Mouse (Mus musculus): ENCODE results near the gene Gpr1. TPM values are rescaled to one million over a fixed set of nuclear protein-coding genes. Genes with fewer than 3 reads are reported as not detected.

Gene Gpr1
- polyA plus RNA-seq, 1 experiment from 2014 or later: 0.10 TPM

- H3K4me3 ChIP-seq (replicated peaks): no peak overlapping the region
- H3K9ac ChIP-seq: no peak overlapping the region
- H3K27me3 ChIP-seq (replicated peaks): 0 out of 2 replicates have a peak, but pooled peaks cover 5% of the 10 kb centered on the region
- WGBS: 27% methylated on average over 22 of the region's 22 CpGs
- no peaks in the 10 kb centered on the region for H3K36me3 ChIP-seq
- H3K9me3 ChIP-seq: no peaks in the 10 kb centered on the region
- H3K4me2 ChIP-seq: peak overlapping the region; percentile 27; the same call in 1 of the 2 replicates
- H3K27ac ChIP-seq: no peak overlapping the region
- 0 out of 2 replicates have a peak, but pooled peaks cover 2% of the 10 kb centered on the region for H3K4me1 ChIP-seq
- ATAC-seq (ENCODE audit: insufficient read depth, low FRiP score, low read depth): no peak
Measured at GRCm38 (mm10) chr1:63213478-63214270, 669 bp downstream of the Gpr1 start.

DNA sequence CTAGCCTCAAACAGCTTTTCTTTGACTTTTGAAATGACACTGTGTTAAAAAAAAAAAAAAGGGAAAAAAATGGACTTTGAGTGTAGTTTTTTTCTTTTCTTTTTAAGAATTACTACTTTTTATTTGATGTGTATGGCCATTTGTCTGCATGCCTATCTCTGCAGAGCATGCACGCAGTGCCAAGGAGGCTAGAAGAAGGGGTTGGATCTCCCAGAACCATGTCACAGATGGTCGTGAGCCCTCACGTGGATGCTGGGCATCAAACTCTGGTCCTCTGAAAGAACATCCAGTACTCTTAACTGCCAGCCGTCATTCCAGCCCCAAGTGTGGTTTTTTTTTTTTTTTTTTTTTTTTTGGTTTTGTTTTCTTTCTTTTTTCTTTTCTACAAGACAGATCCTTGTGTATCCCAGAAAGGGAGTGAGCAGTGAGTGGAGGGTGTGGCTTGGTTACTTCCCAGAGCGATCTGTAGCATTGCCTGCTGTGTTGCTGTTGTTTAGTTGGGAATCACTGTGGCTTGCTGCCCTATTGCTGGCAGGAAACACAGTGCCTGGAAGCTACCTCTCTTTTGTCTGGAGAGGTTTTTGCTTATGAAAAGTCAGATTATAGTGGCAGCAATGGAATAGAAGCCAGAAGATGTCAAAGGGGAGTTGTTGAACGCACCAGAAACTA, 4.3 kb downstream of the Gpr1 start:
- ATAC-seq (ENCODE audit: insufficient read depth, low FRiP score, low read depth): no peak
- no peaks in the 10 kb centered on the region for H3K9me3 ChIP-seq
- WGBS: 41% methylated on average over 6 of the region's 6 CpGs
- H3K4me2 ChIP-seq: no peak overlapping the region
- no peak overlapping the region for H3K27ac ChIP-seq
- 0 out of 2 replicates have a peak, but pooled peaks cover 5% of the 10 kb centered on the region for H3K27me3 ChIP-seq (replicated peaks)
- H3K4me1 ChIP-seq: 0 out of 2 replicates have a peak, but pooled peaks cover 2% of the 10 kb centered on the region
- H3K9ac ChIP-seq: no peak overlapping the region
- H3K4me3 ChIP-seq (replicated peaks): no peak overlapping the region
- H3K36me3 ChIP-seq: no peaks in the 10 kb centered on the region

GRCm38 (mm10) chr1:63207607-63208006, 6.7 kb downstream of the Gpr1 start:
- WGBS: 73% methylated on average over 3 of the region's 3 CpGs
- Histone ChIP-seq H3K27ac (no peak overlapping the region), H3K36me3 (no peaks in the 10 kb centered on the region), H3K4me2 (no peak overlapping the region), H3K4me1 (no peaks in the 10 kb centered on the region), H3K9me3 (no peaks in the 10 kb centered on the region), H3K27me3 (replicated peaks) (no peaks in the 10 kb centered on the region), H3K4me3 (replicated peaks) (no peak overlapping the region), H3K9ac (no peak overlapping the region)
- ATAC-seq (ENCODE audit: insufficient read depth, low FRiP score, low read depth): no peak

GRCm38 (mm10) chr1:63204660-63205394, 9.5 kb downstream of the Gpr1 start:
- H3K9ac ChIP-seq: no peak overlapping the region
- WGBS: 34% methylated on average over 7 of the region's 7 CpGs
- H3K27ac ChIP-seq: no peak overlapping the region
- no peaks in the 10 kb centered on the region for H3K4me1 ChIP-seq
- no peaks in the 10 kb centered on the region for H3K27me3 ChIP-seq (replicated peaks)
- no peaks in the 10 kb centered on the region for H3K36me3 ChIP-seq
- H3K9me3 ChIP-seq: no peaks in the 10 kb centered on the region
- no peak overlapping the region for H3K4me2 ChIP-seq
- no peak for ATAC-seq (ENCODE audit: insufficient read depth, low FRiP score, low read depth)
- no peak overlapping the region for H3K4me3 ChIP-seq (replicated peaks)

- H3K27ac ChIP-seq: no peak overlapping the region
- peak; percentile 22; the same call in 1 of the 2 replicates for ATAC-seq (ENCODE audit: insufficient read depth, low FRiP score, low read depth)
Measured at GRCm38 (mm10) chr1:63203950-63204659, 10.2 kb downstream of the Gpr1 start.

GRCm38 (mm10) chr1:63203471-63203870, 10.9 kb downstream of the Gpr1 start:
- no peak overlapping the region for H3K27ac ChIP-seq
- H3K9me3 ChIP-seq: no peaks in the 10 kb centered on the region
- no peak for ATAC-seq (ENCODE audit: insufficient read depth, low FRiP score, low read depth)
- H3K4me3 ChIP-seq (replicated peaks): no peak overlapping the region
- no peaks in the 10 kb centered on the region for H3K4me1 ChIP-seq
- no peaks in the 10 kb centered on the region for H3K27me3 ChIP-seq (replicated peaks)
- H3K36me3 ChIP-seq: no peaks in the 10 kb centered on the region
- H3K9ac ChIP-seq: no peak overlapping the region
- H3K4me2 ChIP-seq: no peak overlapping the region
- 89% methylated on average over 1 of the region's 1 CpGs for WGBS

More at GRCm38 (mm10) chr1:63203950-63204659, 10.2 kb downstream of the Gpr1 start:
- H3K36me3 ChIP-seq: no peaks in the 10 kb centered on the region
- 12% methylated on average over 7 of the region's 7 CpGs for WGBS
- no peak overlapping the region for H3K4me3 ChIP-seq (replicated peaks)
- H3K9ac ChIP-seq: no peak overlapping the region
- no peak overlapping the region for H3K4me2 ChIP-seq
- H3K4me1 ChIP-seq: no peaks in the 10 kb centered on the region
- H3K9me3 ChIP-seq: no peaks in the 10 kb centered on the region
- no peaks in the 10 kb centered on the region for H3K27me3 ChIP-seq (replicated peaks)

DNA sequence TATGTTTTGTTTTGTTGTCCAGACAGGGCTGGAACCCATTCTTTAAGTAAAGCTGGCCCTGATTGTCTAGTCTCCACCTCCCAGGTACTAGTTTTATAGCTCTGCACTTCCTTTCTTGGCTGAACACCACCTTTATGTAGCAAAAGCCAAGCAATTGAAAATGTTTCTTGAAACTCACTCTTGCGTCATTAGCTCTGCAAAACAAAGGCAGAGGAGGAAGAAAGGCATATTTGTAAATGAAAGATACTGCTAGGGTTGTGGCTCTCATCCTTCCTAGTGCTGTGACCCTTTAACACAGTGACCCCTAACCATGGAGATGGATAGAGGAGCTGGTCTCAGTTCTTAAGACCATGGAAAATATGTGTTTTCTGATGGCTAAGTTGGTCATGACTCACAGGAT, 12.7 kb downstream of the Gpr1 start:
- H3K4me1 ChIP-seq: no peaks in the 10 kb centered on the region
- no peak overlapping the region for H3K4me2 ChIP-seq
- no peaks in the 10 kb centered on the region for H3K36me3 ChIP-seq
- no peak overlapping the region for H3K9ac ChIP-seq
- no peak for ATAC-seq (ENCODE audit: insufficient read depth, low FRiP score, low read depth)
- H3K4me3 ChIP-seq (replicated peaks): no peak overlapping the region
- 91% methylated on average over 1 of the region's 1 CpGs for WGBS
- no peak overlapping the region for H3K27ac ChIP-seq
- no peaks in the 10 kb centered on the region for H3K9me3 ChIP-seq
- H3K27me3 ChIP-seq (replicated peaks): no peaks in the 10 kb centered on the region

- Histone ChIP-seq H3K9ac (no peak overlapping the region), H3K27me3 (replicated peaks) (no peaks in the 10 kb centered on the region), H3K4me2 (no peak overlapping the region), H3K4me1 (no peaks in the 10 kb centered on the region), H3K27ac (no peak overlapping the region), H3K4me3 (replicated peaks) (no peak overlapping the region), H3K36me3 (no peaks in the 10 kb centered on the region), H3K9me3 (no peaks in the 10 kb centered on the region)
- 93% methylated on average over 18 of the region's 18 CpGs for WGBS
- no peak for ATAC-seq (ENCODE audit: insufficient read depth, low FRiP score, low read depth)
Measured at GRCm38 (mm10) chr1:63200322-63200721, 14.0 kb downstream of the Gpr1 start.

GRCm38 (mm10) chr1:63199387-63199786, 15.0 kb downstream of the Gpr1 start:
- no peak for ATAC-seq (ENCODE audit: insufficient read depth, low FRiP score, low read depth)
- H3K4me1 ChIP-seq: no peaks in the 10 kb centered on the region
- H3K4me3 ChIP-seq (replicated peaks): no peak overlapping the region
- no peak overlapping the region for H3K27ac ChIP-seq
- no peaks in the 10 kb centered on the region for H3K27me3 ChIP-seq (replicated peaks)
- WGBS: 81% methylated on average over 6 of the region's 6 CpGs
- H3K9ac ChIP-seq: no peak overlapping the region
- H3K36me3 ChIP-seq: no peaks in the 10 kb centered on the region
- no peak overlapping the region for H3K4me2 ChIP-seq
- H3K9me3 ChIP-seq: no peaks in the 10 kb centered on the region

DNA sequence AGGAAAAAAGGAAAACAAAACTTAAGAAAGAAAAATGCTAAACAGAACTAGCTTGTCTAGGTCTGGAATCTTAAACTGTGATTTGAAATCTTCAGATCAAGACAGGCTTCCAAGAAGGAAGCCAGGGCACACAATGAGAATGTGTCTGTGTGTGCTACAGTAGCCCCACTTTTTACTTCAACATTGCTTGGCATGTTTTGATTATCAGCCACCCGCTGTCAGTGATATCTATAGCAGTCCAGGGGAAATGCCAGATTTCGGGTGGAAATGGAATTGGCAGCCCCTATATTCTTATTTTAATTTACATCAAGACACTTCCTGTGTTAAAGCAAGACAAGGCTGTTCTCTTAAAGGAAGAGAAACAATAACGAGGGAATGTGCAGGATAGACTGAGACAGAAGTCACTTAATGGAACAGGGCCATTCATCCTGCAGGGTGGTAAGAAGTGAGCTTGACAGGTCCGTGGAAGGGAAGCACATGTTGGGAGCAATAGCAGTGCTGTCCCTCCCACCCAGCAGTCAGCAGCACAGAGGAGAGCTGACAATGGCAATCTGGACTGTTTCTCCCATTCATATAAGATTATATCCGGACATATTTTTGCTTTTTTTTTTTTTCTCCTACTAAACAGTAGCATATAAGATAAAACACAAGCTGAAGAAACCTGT, 18.4 kb downstream of the Gpr1 start:
- H3K27me3 ChIP-seq (replicated peaks): no peaks in the 10 kb centered on the region
- no peaks in the 10 kb centered on the region for H3K36me3 ChIP-seq
- H3K27ac ChIP-seq: peak overlapping the region; percentile 44; the same call in 1 of the 2 replicates
- H3K4me2 ChIP-seq: no peak overlapping the region
- 34% methylated on average over 5 of the region's 5 CpGs for WGBS
- H3K9me3 ChIP-seq: no peaks in the 10 kb centered on the region
- H3K4me3 ChIP-seq (replicated peaks): no peak overlapping the region
- ATAC-seq (ENCODE audit: insufficient read depth, low FRiP score, low read depth): no peak
- no peak overlapping the region for H3K9ac ChIP-seq
- H3K4me1 ChIP-seq: no peaks in the 10 kb centered on the region

All from stomach, embryonic 15.5 days (tissue).